Mouse (Mus musculus): ENCODE results near the gene Scfd2.
A peak's percentile ranks its signal among the peaks of the same experiment; 100 is the strongest.

Scfd2 gene

GRCm38 (mm10) chr5:74365408-74365807 is 166.2 kb downstream of the Scfd2 start:
- DNase-seq (ENCODE audit: low spot score), result no peak

GRCm38 (mm10) chr5:74363296-74363695 is 168.3 kb downstream of the Scfd2 start:
- no peak for DNase-seq (ENCODE audit: low spot score)

GRCm38 (mm10) chr5:74361531-74361930 is 170.0 kb downstream of the Scfd2 start:
- DNase-seq (ENCODE audit: low spot score), result no peak

- no peak for DNase-seq (ENCODE audit: low spot score)
Observed at GRCm38 (mm10) chr5:74358033-74358432, 173.5 kb downstream of the Scfd2 start.

GRCm38 (mm10) chr5:74355416-74356177 is 176.0 kb downstream of the Scfd2 start:
- no peak for DNase-seq (ENCODE audit: low spot score)

- DNase-seq (ENCODE audit: low spot score), result no peak
Observed at GRCm38 (mm10) chr5:74350909-74351308, 180.7 kb downstream of the Scfd2 start.

GRCm38 (mm10) chr5:74348079-74348870 is 183.3 kb downstream of the Scfd2 start:
- no peak for DNase-seq (ENCODE audit: low spot score)

GRCm38 (mm10) chr5:74343045-74343444 is 188.5 kb downstream of the Scfd2 start:
- DNase-seq (ENCODE audit: low spot score), result no peak

GRCm38 (mm10) chr5:74342557-74342956 is 189.0 kb downstream of the Scfd2 start:
- no peak for DNase-seq (ENCODE audit: low spot score)

- no peak for DNase-seq (ENCODE audit: low spot score)
Observed at GRCm38 (mm10) chr5:74337491-74337890, 194.1 kb downstream of the Scfd2 start.

GRCm38 (mm10) chr5:74336780-74337179 is 194.8 kb downstream of the Scfd2 start:
- no peak for DNase-seq (ENCODE audit: low spot score)

GRCm38 (mm10) chr5:74333258-74333657 is 198.3 kb downstream of the Scfd2 start:
- DNase-seq (ENCODE audit: low spot score), result no peak

GRCm38 (mm10) chr5:74326228-74326627 is 205.3 kb downstream of the Scfd2 start:
- no peak for DNase-seq (ENCODE audit: low spot score)

- DNase-seq (ENCODE audit: low spot score), result no peak
Observed at GRCm38 (mm10) chr5:74321010-74321746, 210.4 kb downstream of the Scfd2 start.

- peak; percentile 70 for DNase-seq (ENCODE audit: low spot score)
Observed at GRCm38 (mm10) chr5:74319551-74319950, 212.0 kb downstream of the Scfd2 start.

GRCm38 (mm10) chr5:74317174-74317573 is 214.4 kb downstream of the Scfd2 start:
- peak; percentile 47 for DNase-seq (ENCODE audit: low spot score)

- DNase-seq (ENCODE audit: low spot score), result no peak
Observed at GRCm38 (mm10) chr5:74316333-74316945, 215.1 kb downstream of the Scfd2 start.

GRCm38 (mm10) chr5:74315471-74316245 is 215.9 kb downstream of the Scfd2 start:
- DNase-seq (ENCODE audit: low spot score), result no peak

GRCm38 (mm10) chr5:74314501-74314900 is 217.1 kb downstream of the Scfd2 start:
- no peak for DNase-seq (ENCODE audit: low spot score)

GRCm38 (mm10) chr5:74313542-74313941 is 218.0 kb downstream of the Scfd2 start:
- DNase-seq (ENCODE audit: low spot score), result no peak

- DNase-seq (ENCODE audit: low spot score), result no peak
Observed at GRCm38 (mm10) chr5:74311865-74312264, 219.7 kb downstream of the Scfd2 start.

Measured in c-Kit-positive CD71-positive TER-119-positive erythroid progenitor cells, embryonic 14.5 days (primary cell).